Mouse (Mus musculus) midbrain, embryonic 10.5 days (tissue): ENCODE measurements at regions not wholly inside any gene's neighbourhood (a gene's known extent, or its start where the extent isn't known, plus 50 kb on each side); places are given as distances from the start of the nearest gene placed in this dataset.
A peak's percentile ranks its signal among the peaks of the same experiment; 100 is the strongest.

Experiments used
- DNase-seq: peaks from one replicate; pipeline ENCODE4 v3.0.0-alpha.2; 2017; ENCODE audit warnings: low spot score
- H3K27ac ChIP-seq: fragments of 300-500 bp; sonication (generic); replicated peaks from 2 replicates; pipeline ENCODE4 v1.5.1; 2016; ENCODE audit warnings: mild to moderate bottlenecking
- H3K27me3 ChIP-seq: fragments of 300-500 bp; sonication (generic); 2 replicates; pipeline ENCODE4 v1.6.1; 2016; ENCODE audit warnings: low read depth, mild to moderate bottlenecking; ENCODE audit not compliant: poor library complexity, severe bottlenecking
- H3K36me3 ChIP-seq: fragments of 300-500 bp; sonication (generic); 2 replicates; pipeline ENCODE4 v1.6.1; 2016; ENCODE audit warnings: mild to moderate bottlenecking, moderate library complexity
- H3K4me1 ChIP-seq: fragments of 300-500 bp; sonication (generic); 2 replicates; pipeline ENCODE4 v1.6.1; 2016
- H3K4me3 ChIP-seq: fragments of 300-500 bp; sonication (generic); 2 replicates; pipeline ENCODE4 v1.5.1; 2016; ENCODE audit warnings: mild to moderate bottlenecking, moderate library complexity
- H3K9me3 ChIP-seq: fragments of 300-500 bp; sonication (generic); replicated peaks from 2 replicates; pipeline ENCODE4 v1.6.1; 2016; ENCODE audit warnings: mild to moderate bottlenecking
- WGBS: fragments of 180-500 bp; shearing (Covaris S2); methylation state at CpG from one replicate; pipeline ENCODE4 v1.1.7; 2016; 5-methylcytosine and 5-hydroxymethylcytosine counted together

- H3K36me3 ChIP-seq = no peaks in the 10 kb centered on the region
- no peaks in the 10 kb centered on the region for H3K27me3 ChIP-seq
- H3K4me1 ChIP-seq = no peaks in the 10 kb centered on the region
- DNase-seq = no peak
- WGBS = 84% methylated on average over 8 of the region's 8 CpGs
- no peak overlapping the region for H3K4me3 ChIP-seq
- H3K27ac ChIP-seq = no peak overlapping the region
- peaks cover 8% of the 10 kb centered on the region; the same call in 1 of the 2 replicates for H3K9me3 ChIP-seq
Measured at GRCm38 (mm10) chr17:88240476-88240875, 175.4 kb upstream of the Fbxo11 start.

- H3K27ac ChIP-seq = no peak overlapping the region
- no peak overlapping the region for H3K4me3 ChIP-seq
- 79% methylated on average over 5 of the region's 5 CpGs for WGBS
- H3K36me3 ChIP-seq = no peaks in the 10 kb centered on the region
- H3K4me1 ChIP-seq = peaks cover 8% of the 10 kb centered on the region
- peaks cover 6% of the 10 kb centered on the region; the same call in 1 of the 2 replicates for H3K27me3 ChIP-seq
- no peaks in the 10 kb centered on the region for H3K9me3 ChIP-seq
- DNase-seq = no peak
Measured at GRCm38 (mm10) chr17:88248625-88249024, 183.5 kb upstream of the Fbxo11 start.

DNA sequence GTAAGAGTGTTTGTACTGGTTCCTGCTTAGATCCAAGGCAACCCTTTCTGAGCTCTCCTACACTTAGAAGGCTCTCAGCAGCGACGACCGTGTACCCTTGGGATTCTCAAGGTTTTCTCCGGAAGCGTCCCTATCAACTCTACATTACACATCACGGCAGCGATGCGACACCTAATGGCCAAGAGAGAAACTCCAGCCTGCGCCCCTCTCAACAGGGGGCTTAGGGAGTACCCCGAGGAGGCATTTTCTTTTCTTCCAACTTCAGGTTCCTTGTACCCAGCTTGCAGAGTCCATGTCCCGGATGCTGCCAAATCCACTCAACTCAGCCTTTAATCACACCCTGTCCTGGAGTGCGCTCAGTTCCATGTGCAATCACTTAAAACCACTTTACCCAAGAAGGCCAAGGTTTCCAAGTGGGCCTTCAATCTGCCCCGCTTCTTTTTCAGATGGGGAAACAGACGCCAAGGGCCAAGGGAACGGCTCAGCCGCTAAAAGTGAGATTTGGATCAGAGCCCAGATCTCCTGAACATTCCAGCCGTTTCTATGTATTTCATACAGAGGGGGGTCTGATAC is 186.9 kb upstream of the Fbxo11 start:
- Histone ChIP-seq H3K27ac (0 out of 2 replicates have a peak overlapping the region, but pooled peaks have one; percentile 33), H3K27me3 (peaks cover 6% of the 10 kb centered on the region; the same call in 1 of the 2 replicates), H3K4me1 (peaks cover 23% of the 10 kb centered on the region), H3K4me3 (peak overlapping the region; percentile 29), H3K36me3 (no peaks in the 10 kb centered on the region), H3K9me3 (no peaks in the 10 kb centered on the region)
- 16% methylated on average over 17 of the region's 17 CpGs for WGBS
- peak; percentile 76 for DNase-seq

DNA sequence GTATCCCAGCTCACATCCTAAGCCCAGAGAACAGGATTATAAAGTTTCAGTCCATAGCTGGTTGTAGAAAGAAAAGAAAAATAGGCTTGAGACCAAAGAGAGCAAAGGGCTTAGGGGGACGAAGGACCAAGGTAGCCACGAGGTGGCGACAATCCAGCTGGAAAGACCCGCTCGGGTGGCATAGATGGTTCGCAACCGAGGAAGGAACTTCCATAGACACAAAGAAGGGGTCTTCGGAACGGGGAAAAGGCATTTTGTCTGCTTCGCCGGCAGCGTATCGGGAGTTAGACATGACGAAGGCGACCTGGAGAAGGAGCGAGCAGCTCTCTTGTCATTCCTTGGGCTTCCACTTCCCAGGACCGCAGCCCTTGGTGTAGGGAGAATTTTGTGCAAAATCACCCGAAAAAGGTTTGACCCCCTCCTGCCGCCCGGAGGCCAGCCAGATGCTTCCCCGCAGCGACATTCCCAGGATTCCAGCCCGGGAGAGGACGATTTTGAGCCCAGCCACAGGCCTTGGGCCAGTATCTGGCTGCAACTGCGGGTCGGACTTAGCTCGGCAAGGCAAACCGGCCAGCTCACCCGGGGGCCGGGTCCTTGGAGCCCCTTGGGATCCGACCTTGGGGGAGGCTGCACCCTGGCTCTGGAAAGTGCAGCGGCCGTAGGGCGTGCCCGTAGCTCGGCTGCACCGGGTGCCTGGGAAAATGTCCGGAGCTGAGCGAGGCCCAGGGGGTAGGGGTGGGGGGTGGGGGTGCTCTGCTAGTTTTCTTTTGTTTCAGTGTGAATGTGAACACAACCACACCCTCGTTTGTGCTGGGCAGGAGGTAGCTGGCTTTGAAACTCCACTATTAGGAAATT is 184.5 kb upstream of the Foxn2 start:
- H3K36me3 ChIP-seq = no peaks in the 10 kb centered on the region
- H3K27ac ChIP-seq = peak overlapping the region; percentile 96
- H3K27me3 ChIP-seq = peaks cover 6% of the 10 kb centered on the region; the same call in 1 of the 2 replicates
- DNase-seq = peak; percentile 84
- peak overlapping the region; percentile 75 for H3K4me3 ChIP-seq
- under 1% methylated on average over 40 of the region's 40 CpGs for WGBS
- no peaks in the 10 kb centered on the region for H3K9me3 ChIP-seq
- H3K4me1 ChIP-seq = peaks cover 30% of the 10 kb centered on the region

DNA sequence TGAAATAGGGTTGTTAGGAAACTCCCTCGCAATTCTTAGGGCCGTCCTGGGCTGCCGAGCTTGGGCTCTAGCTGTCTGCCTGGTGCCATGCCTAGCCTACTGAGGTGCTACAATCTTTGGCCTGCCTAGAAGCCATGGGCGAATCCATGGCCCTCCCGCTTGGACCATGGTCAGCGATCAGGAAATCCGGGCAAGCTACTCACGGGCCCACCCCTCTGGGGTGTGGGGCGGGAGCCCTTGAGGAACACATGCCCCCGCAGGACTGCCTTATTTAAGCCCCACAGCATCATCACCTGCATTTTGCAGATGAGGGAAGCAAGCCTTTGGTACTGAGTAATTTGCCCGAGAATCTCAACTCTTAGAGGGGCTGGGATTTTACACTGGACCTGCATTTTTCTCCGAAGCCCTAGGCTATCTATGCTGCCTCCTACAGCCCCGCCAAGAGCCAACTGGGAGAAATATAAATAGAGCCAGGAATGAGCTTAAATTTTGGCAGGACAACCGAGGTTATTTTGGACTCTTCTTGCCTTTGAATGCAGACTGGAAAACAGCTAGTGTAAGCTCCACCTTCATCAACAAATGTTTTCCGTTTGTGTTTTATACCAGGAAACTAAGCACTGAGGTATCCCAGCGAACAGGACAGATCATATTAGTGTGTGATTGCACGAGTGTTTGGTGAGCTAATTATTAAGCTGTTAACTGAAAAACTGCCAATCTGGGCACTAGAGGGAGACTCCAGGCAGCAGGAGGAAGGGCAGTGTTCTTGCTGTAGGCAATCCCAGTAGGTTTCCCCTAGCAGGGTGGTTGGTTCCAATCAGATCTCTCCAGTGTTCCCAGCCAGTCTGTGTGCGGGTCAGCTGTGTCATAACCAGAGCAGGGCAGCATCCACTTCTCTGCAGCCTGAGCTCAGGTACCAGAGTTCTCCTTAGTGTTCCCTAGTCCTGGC is 183.6 kb upstream of the Foxn2 start:
- no peaks in the 10 kb centered on the region for H3K9me3 ChIP-seq
- WGBS = 4% methylated on average over 18 of the region's 18 CpGs
- H3K27ac ChIP-seq = peak overlapping the region; percentile 96
- H3K4me1 ChIP-seq = peaks cover 34% of the 10 kb centered on the region
- DNase-seq = peak; percentile 68
- peaks cover 6% of the 10 kb centered on the region; the same call in 1 of the 2 replicates for H3K27me3 ChIP-seq
- H3K36me3 ChIP-seq = no peaks in the 10 kb centered on the region
- H3K4me3 ChIP-seq = peak overlapping the region; percentile 75

DNA sequence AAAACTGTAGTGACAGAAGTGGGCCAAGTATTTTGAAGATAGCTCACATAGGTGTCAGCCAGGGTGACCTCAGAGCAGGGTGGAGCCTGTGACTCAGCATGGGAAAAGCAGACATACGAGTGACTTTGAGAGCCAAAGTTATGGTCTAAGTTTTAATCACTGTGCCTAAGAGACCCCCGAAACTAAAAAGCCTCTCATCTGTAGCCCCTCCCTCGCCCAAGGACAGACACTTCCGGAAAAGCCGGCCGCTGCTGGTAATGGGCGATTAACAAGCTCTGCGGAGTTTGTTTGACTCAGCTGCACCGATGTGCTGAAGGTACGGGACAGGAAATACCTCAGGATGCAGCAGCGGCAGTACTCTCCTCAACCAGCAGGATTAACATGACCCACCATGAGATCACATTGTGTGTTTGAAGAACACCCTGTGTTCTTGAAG is 182.1 kb upstream of the Foxn2 start:
- DNase-seq = no peak
- WGBS = 72% methylated on average over 11 of the region's 11 CpGs

DNA sequence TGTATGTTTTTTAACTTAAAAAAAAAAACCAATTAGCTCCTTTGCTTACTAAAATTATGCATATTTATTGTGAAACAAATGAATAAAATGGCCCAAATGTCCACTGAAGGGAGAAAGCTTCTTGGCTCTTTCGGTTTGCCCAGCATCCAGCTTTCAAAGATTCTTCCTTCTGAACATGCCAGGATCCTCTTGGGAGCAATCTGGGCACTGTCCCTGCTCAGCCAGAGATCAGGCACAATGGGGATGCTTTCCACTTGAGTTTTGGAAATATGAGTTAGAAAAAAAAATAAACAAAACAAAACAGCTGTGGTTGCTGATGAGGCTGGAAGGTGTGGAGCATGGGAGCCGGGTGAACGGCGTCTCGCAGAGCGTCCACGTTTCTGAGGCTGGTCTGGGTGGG is 180.3 kb upstream of the Foxn2 start:
- Histone ChIP-seq H3K4me3 (no peak overlapping the region), H3K36me3 (no peaks in the 10 kb centered on the region), H3K27ac (no peak overlapping the region), H3K4me1 (peaks cover 37% of the 10 kb centered on the region), H3K9me3 (no peaks in the 10 kb centered on the region), H3K27me3 (no peaks in the 10 kb centered on the region)
- 91% methylated on average over 7 of the region's 7 CpGs for WGBS
- DNase-seq = no peak

More for the DNA sequence above, 182.1 kb upstream of the Foxn2 start:
- Histone ChIP-seq H3K27ac (no peak overlapping the region), H3K36me3 (no peaks in the 10 kb centered on the region), H3K4me1 (peaks cover 37% of the 10 kb centered on the region), H3K4me3 (no peak overlapping the region), H3K9me3 (no peaks in the 10 kb centered on the region), H3K27me3 (no peaks in the 10 kb centered on the region)

DNA sequence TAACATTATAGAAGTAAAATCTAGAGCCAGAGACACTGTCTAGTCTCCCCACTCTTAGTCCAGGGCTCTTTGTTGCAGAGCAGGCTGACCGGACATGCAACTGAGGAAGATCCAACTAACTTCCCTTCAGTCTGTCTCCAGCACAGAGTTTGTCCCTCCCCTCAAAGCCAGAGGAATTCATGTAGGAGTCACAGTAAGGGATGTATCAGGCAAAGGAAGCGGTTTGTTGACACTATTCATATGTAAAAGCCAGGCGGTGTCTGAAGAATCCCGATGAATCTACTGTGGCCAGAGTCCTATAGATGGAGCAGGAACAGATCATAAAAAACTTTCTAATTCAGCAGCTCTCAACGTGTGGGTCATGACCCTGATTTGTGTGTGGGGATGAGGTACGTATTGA is 179.7 kb upstream of the Foxn2 start:
- Histone ChIP-seq H3K4me1 (peaks cover 34% of the 10 kb centered on the region), H3K4me3 (no peak overlapping the region), H3K9me3 (no peaks in the 10 kb centered on the region), H3K27ac (no peak overlapping the region), H3K36me3 (no peaks in the 10 kb centered on the region), H3K27me3 (no peaks in the 10 kb centered on the region)
- DNase-seq = no peak
- 64% methylated on average over 6 of the region's 6 CpGs for WGBS

DNA sequence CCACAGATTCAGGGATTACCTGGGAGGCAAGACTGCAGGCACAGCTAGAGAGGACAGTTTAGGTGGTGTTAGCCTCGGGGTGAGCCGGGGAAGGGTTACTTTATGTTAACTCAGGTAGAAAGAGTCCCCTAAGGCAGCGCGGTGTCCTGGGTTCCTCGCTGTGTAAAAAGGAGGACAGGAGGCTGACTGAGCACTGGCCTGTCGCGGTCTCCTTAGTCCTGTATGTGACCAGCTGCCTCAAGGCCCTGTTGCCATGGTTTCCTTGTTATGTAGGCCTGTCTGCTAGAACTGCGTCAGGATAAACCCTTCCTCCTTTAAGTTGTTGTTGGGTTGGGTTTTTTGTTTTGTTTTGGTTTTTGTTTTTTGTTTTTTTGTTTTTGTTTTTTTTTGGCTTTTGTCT is 179.0 kb upstream of the Foxn2 start:
- Histone ChIP-seq H3K36me3 (no peaks in the 10 kb centered on the region), H3K27me3 (no peaks in the 10 kb centered on the region), H3K27ac (no peak overlapping the region), H3K4me1 (peaks cover 27% of the 10 kb centered on the region), H3K9me3 (no peaks in the 10 kb centered on the region), H3K4me3 (no peak overlapping the region)
- 27% methylated on average over 8 of the region's 8 CpGs for WGBS
- DNase-seq = peak; percentile 41

DNA sequence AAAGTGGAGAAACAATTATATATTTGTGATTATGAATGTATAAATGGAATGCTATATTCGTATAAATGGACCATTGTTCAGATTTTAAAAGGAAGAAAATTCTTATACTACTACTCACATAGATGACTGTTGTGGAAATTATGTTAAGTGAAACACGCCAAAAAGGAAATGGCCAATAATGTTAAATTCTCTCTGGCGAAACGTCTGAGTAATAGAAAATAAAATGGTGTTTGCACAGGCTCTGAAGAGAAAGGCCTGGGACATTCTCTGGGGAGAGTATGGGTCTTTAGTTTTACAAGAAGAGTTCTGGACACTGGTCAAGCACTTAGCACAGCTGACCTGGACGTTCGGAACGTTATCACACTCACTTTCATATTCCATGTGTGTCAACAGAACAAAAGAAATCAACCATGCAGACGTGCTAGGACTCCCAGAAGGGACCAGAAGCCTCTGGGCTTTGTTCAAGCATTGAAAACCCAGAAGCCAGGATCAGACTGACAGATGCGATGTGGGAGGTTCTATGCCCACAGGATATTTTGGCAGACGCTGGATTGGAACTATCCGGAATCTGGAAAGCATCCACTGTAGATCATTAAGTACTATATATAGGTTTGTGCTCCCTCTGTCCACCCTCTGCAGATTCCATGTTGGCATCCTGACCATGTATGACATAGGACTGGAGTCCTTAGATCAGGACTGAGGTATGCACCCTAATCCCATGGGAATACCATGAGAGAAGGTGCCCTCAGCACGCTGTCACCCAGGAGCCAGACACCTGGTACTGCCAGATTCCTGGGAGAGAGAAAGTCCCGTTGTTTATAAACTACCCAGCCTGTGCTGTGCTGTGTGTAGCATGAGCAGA is 178.0 kb upstream of the Foxn2 start:
- Histone ChIP-seq H3K36me3 (no peaks in the 10 kb centered on the region), H3K4me1 (peaks cover 18% of the 10 kb centered on the region), H3K27ac (no peak overlapping the region), H3K27me3 (no peaks in the 10 kb centered on the region), H3K4me3 (no peak overlapping the region), H3K9me3 (peaks cover 3% of the 10 kb centered on the region; the same call in 1 of the 2 replicates)
- DNase-seq = no peak
- WGBS = 88% methylated on average over 13 of the region's 13 CpGs

GRCm38 (mm10) chr17:88265291-88265690 is 175.2 kb upstream of the Foxn2 start:
- Histone ChIP-seq H3K36me3 (no peaks in the 10 kb centered on the region), H3K27ac (no peak overlapping the region), H3K27me3 (no peaks in the 10 kb centered on the region), H3K4me3 (no peak overlapping the region), H3K4me1 (peaks cover 18% of the 10 kb centered on the region), H3K9me3 (peaks cover 7% of the 10 kb centered on the region; the same call in 1 of the 2 replicates)
- 91% methylated on average over 13 of the region's 13 CpGs for WGBS
- DNase-seq = no peak
